Mouse (Mus musculus) gastrocnemius, postnatal 25 days (tissue): ENCODE measurements around the gene Ppp2r5d. TPM values are rescaled to one million over a fixed set of nuclear protein-coding genes. Genes with fewer than 3 reads are reported as not detected.
A peak's percentile ranks its signal among the peaks of the same experiment; 100 is the strongest.

Experiments
- DNase-seq: peaks from one replicate; pipeline ENCODE4 v3.0.0; 2022
- long read RNA-seq, 2 experiments: library from polyadenylated mRNA; stranded (forward); transcript quantifications; one replicate each; pipeline ENCODE4 v2.0.0; 2021
- total RNA-seq, 2 experiments: library from RNA; stranded (reverse); gene quantifications; 1 replicate in 1 of 2; 2 replicates in 1 of 2; pipeline ENCODE4 v1.2.3; 2021

The Ppp2r5d gene
- 10 to 100 TPM; 24.0 to 28.3 TPM for total RNA-seq
- long read RNA-seq, experiment 1, transcript Ppp2r5d-201 (15 exons, 2,926 nt): major isoform, 8 of 25 reads
- long read RNA-seq, experiment 1, partial matches to known transcripts: 8 of 25 reads
- long read RNA-seq, experiment 1, other reads (novel, unspliced or antisense): 7 of 25 reads
- long read RNA-seq, experiment 2, transcript Ppp2r5d-201 (15 exons, 2,926 nt): major isoform, 10 of 29 reads
- long read RNA-seq, experiment 2, partial matches to known transcripts: 9 of 29 reads
- long read RNA-seq, experiment 2, other reads (novel, unspliced or antisense): 8 of 29 reads

DNA sequence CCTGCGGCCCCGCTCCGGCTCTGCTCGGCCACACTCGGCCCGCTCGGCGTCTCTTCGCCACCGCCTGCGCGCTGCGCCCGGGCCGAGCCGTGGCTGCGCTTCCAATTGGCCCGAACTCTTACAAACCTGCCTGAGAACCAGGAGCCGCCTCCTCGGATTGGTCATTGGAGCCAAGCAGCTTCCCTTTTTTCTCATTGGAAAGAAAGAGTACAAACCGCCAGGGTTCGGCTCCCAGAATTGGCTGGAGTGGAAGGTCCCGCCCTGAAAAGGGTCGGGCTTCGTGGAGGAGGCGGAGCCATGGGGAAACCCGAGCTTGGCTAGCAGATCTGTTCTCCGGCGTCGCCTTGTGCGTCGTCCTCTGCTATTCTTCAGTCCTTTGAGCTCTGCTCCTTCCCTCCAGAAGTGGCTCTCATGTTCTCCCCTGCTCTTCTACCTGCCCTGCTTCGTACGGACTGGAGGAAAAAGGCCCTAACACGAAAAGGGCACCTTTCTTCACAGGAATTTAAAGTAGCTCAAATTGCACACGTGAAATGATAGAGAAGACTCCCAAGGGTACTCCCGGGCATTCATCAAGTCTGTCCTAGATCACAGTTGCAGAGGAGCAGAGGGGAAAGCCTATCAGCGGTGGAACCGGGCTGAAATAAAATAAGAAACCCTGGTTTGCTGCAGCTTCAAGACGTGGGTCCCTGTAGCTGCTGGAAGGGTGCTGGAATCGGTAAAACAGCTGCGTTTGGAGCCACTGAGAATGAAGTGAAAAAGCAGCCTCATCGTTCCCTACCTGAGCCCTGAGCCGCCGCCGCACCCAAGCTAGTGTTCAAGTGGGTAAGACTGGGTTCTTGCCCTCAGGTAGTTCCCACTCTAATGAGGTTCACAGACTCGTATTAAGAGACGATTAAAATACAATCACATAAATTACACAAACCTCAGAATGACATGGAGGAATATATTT, at the start of gene Ppp2r5d:
TSS of gene Ppp2r5d (minus strand) at position 225 of the 949 bp plus-strand sequence.
- DNase-seq: peak; percentile 98

DNA sequence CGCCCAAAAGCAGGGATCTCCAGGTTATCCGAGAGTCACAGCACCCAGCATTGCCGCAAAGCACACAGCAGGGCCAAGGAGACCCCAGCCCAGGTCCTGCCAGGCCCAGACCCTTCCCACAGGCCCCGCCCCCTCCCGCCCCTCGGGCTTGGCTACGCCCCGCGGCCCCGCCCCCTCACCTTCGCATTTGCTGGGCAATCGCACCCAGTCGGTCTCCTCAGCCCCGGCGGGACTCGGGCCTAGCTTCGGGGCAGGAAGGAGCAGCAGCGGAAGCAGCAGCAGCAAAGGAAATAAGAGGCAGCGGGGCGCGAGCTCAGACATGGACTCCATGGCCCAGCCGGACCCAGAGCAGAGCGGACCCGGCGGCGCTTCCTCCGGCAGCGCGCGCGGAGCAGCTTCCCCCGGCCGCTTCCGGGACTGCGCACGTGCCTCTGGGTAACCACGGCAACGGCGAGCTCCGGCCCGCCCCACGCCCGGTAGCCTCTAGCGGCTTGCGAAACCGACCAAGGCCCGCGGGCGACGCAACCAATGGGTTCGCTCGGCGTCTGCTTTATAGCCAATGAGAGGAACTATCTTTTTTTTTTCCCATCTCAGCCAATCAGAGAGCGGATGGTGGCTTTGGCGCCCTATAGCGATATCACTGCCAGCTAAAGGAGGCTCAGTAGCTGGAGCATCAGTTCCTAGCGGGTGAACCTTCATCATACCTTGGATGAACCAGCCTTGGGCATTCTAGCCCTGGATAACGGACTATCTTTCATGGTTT, 47.1 kb upstream of the Ppp2r5d start, which contains the start of gene Cnpy3:
TSS of gene Cnpy3 (minus strand) at position 421 of the 763 bp plus-strand sequence.
- DNase-seq: peak; percentile 98

DNA sequence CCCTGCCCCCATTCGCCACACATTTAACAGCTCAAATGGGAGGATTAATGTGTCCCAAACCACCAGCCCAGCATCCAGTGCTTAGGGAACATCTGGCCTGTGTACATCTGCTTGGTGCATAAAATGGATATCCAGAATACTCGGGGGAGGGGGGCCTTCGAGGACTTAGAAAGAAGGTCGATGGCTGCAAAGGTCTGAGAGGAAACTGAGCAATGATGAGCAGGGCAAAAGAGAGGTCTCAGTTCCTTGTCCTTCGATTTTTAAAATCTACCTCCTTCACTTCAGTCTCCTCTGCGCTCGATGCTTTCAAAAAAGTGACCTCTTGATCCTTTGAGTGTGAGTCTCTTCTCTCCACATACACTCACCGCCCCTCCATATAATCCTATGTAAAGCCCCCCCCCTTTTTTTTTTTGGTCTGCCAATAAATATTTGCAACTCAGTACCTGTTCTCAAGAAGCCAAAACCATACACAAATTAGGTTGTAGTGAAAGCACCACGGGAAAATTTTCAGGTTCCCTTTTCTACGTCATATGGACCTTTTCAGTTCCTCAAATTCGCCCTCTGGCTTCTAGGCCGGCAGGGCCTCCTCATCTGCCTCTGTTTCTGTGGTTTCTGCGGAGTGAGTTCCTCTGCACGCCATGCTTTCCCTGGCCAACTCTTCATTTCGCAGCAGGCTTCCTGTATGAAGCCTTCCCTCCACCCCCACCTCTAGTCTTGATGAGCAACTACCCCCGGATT, 46.3 kb upstream of the Ppp2r5d start:
- DNase-seq: no peak

DNA sequence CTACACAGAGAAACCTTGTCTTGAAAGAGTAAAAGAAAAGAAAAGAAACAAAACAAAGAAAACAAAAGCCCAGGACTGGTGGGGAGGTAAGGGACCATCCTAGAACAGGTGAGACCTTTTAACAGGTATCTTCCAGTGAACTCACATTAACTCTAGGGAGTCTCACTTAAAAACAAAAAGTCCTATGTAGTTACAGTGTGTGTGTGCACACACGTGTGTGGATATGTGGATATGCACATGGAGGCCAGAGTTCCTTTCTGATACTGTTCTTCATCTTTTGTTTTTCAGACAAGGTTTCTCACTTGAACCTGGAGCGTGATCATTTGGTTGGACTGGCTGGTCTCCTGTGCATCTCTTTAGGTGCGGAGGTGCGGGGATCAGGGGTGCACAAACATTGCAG, 45.7 kb upstream of the Ppp2r5d start:
- no peak for DNase-seq

DNA sequence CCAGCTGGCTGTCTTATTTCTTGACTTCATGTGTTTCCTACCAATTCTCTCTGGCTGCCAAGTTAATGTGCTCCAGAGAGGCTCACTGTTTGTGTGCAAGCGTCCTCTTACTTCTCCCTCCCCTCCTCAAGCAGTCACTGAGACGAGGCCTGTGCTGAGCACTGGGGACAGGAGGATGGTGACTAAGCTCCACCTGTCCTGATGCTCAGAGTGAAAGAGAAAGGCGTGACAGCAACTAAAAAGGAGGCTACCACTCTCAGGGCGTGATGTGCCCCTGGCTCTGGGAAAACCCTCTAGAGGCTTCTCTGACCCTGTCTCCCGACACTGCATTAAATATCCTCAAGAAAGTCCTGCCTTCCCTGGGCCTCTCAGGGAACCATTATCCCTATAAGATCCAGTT, 44.4 kb upstream of the Ppp2r5d start:
- DNase-seq: no peak

DNA sequence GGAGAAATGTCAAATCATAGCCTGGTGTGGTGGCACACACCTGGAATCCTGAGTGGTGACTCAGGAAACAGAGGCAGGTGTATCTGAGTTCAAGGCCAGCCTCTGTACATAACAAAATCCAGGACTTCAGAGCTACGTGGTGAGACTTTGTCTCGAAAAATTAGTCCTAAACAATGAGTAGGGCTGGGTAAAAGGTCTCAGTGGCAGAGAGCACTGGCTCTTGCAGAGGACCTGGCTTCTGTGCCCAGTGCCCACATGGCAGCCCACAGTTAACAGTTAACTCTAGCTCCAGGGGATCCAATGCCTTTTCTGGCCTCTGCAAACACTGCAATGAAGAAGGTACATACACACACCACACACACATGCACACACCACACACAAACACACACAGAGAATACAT, 42.9 kb upstream of the Ppp2r5d start:
- no peak for DNase-seq

DNA sequence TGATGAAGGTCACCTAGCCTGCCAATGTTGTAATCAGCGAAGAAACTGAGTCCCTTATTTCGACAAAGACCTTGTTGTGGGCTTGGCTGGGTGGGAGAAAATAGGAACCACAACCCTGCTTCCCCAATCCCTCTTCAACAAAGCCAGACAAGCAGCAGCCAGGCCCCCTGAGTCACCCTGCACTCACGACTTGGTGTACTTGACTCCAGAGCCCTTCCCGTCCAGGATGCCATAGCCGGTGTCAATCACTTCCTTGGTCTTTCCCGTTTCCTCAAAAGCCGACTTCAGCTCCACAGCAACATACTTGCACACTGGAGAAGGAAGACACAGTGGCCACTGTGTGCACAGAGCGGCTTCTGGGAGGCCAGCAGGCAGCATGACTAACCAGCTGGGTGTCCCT, 42.3 kb upstream of the Ppp2r5d start:
- DNase-seq: no peak

DNA sequence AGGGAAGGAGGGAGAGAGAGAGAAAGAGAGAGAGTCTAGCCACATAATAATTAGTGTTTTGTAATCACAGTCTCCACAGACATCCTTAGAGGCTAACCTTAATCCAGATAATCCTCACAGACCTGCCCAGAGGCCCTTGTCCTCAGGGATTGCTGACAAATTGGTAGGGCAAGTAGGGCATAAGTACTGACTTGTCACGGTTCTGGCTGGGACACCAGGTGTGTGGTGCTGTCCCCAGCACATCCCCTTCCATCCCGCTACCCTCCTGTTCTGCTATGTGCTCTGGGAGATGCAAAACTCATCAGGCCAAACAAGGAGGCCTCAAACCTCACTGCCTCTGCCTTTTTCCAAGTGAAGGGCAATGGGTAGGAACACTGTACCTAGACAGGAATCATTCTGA, 40.6 kb upstream of the Ppp2r5d start:
- DNase-seq: no peak

DNA sequence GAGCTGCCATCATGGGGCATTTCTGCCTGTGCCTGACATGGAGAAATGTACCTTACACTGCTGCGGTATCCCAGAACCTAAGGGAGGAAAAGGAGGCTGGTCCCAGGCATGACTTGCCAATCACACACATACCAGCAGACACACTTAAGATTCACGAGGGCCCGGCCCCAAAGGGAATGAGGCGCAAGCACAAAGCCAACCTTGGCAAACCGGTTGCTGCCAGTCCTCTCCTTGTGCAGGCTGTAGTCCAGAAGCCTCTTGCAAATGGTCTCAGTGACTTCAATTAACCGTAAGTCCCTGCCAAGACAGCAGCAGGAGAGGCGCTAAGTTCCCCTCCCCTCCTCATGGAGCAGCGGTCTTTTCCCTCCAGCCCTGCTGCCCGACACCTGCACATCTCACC, 38.1 kb upstream of the Ppp2r5d start:
- DNase-seq: no peak

DNA sequence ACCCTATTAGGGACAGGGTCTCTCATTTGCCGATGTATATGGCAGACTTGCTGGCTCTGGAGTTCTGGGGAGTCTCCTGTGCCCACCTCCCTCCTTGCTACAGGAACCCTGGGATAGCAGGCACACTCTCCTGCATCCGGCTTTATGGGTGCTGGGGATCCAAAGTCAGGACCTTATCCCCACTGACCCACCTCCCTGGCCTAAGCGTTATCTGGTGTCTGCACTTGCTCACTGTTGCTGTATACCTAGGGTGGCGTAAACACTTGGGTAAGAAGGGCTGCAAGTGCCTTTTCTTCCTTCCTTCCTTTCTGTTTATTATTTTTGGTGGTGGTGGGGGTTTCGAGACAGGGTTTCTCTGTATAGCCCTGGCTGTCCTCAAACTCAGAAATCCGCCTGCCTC, 36.4 kb upstream of the Ppp2r5d start:
- DNase-seq: no peak

DNA sequence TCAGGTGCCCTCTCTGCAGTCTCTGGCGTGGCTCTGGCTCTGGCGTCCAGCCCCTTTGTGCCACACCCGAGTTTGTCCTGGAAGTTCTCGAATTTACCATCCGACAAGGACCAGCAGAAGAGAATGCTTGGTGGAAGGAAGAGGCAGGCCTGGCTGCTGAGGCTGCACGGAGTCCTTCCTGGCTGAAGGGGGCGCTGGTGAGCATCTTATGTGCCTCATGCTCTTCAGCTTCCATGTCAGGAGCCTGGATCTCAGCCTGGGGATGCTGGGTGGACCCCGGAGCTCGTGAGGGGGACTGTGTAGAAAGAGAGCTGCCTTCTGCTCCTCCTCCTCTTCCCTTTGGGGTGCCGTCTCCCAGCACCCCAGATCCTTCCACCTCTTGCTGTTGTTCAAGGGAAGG, 31.2 kb upstream of the Ppp2r5d start:
- DNase-seq: no peak

DNA sequence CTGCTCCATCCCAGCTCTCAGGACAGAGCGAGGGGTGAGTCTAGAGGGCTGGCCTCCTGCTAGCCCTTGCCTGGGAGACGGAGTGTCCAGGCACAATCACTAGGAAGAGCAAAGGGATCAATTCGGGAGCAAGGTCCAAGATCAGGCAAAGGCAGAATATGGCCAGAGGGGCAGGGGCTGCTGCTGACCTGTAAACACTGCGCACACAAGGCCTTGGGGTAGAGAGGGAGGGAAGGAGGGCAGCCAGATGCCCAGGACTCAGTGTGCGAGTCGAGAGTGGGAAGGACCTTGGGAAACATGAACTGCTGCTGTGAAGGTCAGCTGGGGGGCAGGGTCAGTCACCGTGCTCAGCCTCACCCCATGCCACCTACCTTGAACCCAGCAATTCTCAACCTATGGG, 30.4 kb upstream of the Ppp2r5d start:
- no peak for DNase-seq

DNA sequence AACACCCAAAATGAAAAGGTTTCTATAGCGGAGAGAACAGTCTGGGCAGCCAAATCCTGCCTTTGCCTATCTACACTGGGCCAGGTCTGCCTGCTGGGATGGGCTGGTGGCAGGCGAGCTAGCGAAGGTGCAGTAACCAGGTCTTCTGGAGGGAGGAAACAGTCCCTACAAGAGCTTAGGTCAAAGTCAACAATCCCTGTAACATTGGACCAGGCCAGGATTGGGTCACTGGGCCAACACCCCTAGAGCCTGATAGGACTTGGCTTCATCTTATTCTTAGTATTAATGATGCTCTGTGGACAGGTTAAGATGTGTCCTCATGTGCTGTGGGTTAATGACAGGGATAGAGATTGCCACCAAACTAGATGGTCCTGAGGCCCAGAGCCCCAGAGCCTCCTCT, 29.1 kb upstream of the Ppp2r5d start:
- DNase-seq: no peak

DNA sequence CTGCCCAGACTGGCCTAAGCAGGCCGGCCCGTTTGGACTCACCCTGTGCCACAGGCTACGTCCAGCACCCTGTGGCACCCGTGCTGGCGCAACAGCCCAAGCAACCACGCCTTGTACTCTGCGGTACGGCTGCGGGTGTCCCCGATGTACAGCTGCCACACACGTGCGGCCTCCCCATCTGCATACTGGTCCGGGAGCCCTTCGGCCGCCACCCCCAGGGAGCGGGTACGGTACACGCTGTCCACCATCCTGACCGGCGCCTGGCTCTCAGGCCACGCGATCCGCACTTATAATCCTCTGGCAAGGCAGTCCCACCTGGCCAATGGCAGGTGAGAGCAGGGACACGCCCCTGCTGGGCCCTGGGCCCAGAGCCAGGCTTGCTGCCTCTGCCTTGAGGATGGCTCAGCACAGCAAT, 24.0 kb upstream of the Ppp2r5d start, which contains the start of gene Gnmt:
TSS of gene Gnmt (minus strand) at position 265 of the 415 bp plus-strand sequence.
- DNase-seq: no peak

DNA sequence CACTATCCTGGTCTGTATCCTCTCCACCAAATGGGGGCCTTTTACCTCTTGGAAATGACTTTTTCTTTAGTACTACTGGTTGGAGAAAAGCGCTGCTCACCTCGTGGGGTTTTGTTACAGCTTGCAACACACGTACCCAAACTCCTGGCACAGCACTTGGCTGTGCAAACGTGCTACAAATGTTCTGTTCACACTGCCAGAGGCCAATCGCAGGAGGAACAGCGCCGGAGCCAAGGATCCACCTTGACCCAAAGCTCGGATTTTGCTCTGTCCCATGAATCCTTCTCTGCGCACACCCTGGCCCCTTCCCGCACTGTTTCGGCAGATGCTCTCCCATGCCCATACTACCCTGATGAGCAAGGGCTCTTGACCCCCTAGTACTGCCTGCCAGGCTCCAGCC, 23.6 kb upstream of the Ppp2r5d start:
- DNase-seq: no peak

DNA sequence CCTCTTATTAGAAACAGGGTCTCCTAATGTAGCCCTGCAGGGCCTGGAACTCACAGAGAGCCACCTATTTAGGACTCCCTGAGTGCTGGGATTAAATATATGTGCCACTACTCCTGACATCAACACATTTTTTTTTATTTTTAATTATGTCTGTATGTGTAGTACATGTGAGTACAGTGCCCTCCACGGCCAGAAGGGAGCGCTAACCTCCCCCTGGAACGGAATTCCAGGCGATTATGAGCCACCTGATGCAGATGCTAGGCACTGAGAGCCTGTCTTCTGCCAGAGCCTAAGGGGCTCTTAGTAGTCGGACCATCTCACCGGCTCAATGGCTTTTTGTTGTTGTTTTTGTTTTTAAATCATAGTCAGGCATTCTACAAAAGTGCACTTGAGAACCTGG, 23.1 kb upstream of the Ppp2r5d start:
- DNase-seq: no peak

DNA sequence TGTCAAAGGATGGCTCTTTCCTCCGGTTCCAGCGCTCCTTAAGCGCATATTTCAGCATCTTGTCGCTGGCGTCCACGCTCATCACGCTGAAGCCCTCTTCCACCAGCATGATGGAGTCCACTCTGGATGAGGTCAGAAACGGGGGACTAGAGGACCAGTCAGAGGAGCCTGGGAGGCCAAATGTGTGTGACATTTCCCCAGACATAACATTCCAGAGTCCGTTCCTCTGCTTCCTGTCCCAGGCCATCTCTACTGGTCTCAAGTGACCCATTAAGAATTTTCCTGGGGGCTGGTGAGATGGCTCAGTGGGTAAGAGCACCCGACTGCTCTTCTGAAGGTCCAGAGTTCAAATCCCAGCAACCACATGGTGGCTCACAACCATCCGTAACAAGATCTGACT, 22.4 kb upstream of the Ppp2r5d start:
- DNase-seq: no peak

DNA sequence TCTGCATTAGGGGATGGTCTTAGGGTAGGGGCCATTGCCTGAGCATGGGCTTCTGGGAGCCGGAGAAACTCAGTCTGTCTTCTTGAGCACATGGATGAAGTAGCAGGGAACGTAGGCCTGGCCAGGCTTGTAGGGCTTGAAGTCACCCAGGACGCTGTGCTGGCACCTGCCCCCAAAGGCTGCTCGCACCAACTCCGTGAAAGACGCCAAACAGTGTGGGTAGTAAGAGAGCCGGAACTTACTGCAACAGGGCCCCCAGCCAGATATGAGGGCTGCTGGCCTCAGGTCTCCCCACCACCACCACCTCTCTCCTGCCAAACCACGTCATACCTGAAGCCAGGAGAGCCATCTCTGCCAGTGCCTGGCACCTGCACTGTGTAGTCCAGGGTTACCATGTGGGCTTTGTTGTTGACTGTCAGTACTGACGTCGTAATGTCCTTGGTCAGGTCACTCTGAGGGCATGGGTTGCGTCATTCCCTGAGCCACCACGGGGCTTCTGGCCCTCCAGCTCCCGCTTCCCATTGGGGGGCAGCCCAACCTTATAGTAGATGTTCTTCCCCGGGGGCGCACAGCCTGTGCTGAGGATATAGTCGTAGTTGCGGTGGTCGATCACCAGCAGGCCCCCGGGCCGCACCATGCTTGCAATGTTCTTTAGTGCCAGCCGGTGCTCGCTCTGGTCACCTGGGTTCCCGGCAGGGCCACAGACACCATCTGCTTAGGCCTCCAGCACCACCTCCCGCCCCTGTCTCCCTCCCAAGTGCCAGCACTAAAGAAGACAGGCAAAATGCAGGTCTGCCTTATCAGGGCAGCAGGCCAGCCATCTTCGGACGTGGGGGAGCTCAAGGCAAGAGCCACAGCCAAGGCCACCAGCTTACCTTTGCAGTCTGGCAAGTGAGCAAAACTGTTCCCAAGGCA, 21.1 kb upstream of the Ppp2r5d start:
- no peak for DNase-seq

DNA sequence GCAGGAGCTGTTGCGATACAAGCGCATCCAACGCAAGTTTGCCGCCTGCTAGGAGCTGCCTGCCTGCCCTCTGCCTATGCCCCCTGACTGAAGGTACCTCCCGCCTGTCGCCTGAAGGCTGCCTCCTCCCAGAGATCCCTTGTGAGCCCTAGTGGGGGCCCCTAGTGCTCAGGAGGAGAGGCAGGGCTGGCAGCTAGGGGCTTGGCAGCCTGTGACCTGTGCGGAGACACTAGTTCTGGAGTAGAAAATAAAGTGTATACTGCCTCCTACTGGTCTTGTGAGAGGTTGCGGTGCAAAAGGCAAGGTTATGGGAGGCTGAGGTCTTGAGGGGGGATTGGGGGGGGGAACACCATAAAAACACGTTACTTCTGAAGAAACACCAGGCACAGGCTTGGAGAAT, 20.4 kb upstream of the Ppp2r5d start:
- DNase-seq: no peak

DNA sequence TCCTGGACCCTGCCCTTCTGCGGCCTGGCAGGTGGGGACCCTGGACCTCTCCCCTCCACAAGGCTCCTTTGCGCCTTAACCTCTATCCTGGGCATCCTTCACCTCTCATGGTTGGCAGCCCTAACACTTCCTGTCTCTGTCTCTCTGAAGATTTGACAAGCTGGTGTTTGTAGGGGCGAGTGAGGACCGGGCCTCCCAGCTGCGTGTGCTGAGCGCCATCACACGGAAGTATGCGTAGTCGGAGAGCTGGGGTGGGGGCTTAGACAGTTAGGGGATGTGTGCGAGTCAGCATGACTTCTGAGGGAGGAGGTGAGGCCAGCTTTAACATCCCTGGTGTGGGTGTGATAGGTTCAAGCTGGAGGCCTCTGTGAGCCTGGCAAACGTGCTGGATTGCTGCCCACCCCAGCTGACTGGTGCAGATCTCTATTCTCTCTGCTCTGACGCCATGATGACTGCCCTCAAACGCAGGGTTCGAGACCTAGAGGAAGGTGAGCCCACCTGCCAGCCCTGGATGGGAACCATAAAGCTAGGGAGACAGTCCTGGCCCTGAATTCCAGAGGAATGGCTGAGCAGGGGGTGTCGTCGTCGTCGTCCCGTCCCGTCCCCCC, 19.7 kb upstream of the Ppp2r5d start:
- no peak for DNase-seq
